Mouse (Mus musculus): ENCODE results near the gene Nova1.
A peak's percentile ranks its signal among the peaks of the same experiment; 100 is the strongest.

The Nova1 gene

GRCm38 (mm10) chr12:46818856-46819347 lies at the start of gene Nova1:
Nova1 (minus strand) TSS chr12:46818929.
- peak; percentile 77 for DNase-seq (ENCODE audit: low spot score)

- peak; percentile 97 for DNase-seq (ENCODE audit: low spot score)
Observed at GRCm38 (mm10) chr12:46819348-46820022, 756 bp upstream of the Nova1 start.

GRCm38 (mm10) chr12:46818021-46818855 lies 491 bp downstream of the Nova1 start:
- DNase-seq (ENCODE audit: low spot score): peak; percentile 69

- peak; percentile 45 for DNase-seq (ENCODE audit: low spot score)
Observed at GRCm38 (mm10) chr12:46817211-46817803, 1.4 kb downstream of the Nova1 start.

GRCm38 (mm10) chr12:46816291-46816690 lies 2.4 kb downstream of the Nova1 start:
- DNase-seq (ENCODE audit: low spot score): peak; percentile 50

- DNase-seq (ENCODE audit: low spot score): no peak
Observed at GRCm38 (mm10) chr12:46815697-46816096, 3.0 kb downstream of the Nova1 start.

GRCm38 (mm10) chr12:46814820-46815219 lies 3.9 kb downstream of the Nova1 start:
- DNase-seq (ENCODE audit: low spot score): no peak

- DNase-seq (ENCODE audit: low spot score): no peak
Observed at GRCm38 (mm10) chr12:46801311-46801710, 17.4 kb downstream of the Nova1 start.

- peak; percentile 24 for DNase-seq (ENCODE audit: low spot score)
Observed at GRCm38 (mm10) chr12:46782301-46783280, 36.1 kb downstream of the Nova1 start.

- DNase-seq (ENCODE audit: low spot score): no peak
Observed at GRCm38 (mm10) chr12:46781481-46781880, 37.2 kb downstream of the Nova1 start.

GRCm38 (mm10) chr12:46780983-46781382 lies 37.7 kb downstream of the Nova1 start:
- no peak for DNase-seq (ENCODE audit: low spot score)

GRCm38 (mm10) chr12:46759450-46759849 lies 59.3 kb downstream of the Nova1 start:
- no peak for DNase-seq (ENCODE audit: low spot score)

- peak; percentile 9 for DNase-seq (ENCODE audit: low spot score)
Observed at GRCm38 (mm10) chr12:46754325-46754848, 64.3 kb downstream of the Nova1 start.

GRCm38 (mm10) chr12:46753096-46753495 lies 65.6 kb downstream of the Nova1 start:
- no peak for DNase-seq (ENCODE audit: low spot score)

GRCm38 (mm10) chr12:46733261-46733660 lies 85.5 kb downstream of the Nova1 start:
- DNase-seq (ENCODE audit: low spot score): no peak

- DNase-seq (ENCODE audit: low spot score): no peak
Observed at GRCm38 (mm10) chr12:46731943-46732342, 86.8 kb downstream of the Nova1 start.

- peak; percentile 7 for DNase-seq (ENCODE audit: low spot score)
Observed at GRCm38 (mm10) chr12:46721914-46722313, 96.8 kb downstream of the Nova1 start.

- DNase-seq (ENCODE audit: low spot score): no peak
Observed at GRCm38 (mm10) chr12:46719076-46719475, 99.7 kb downstream of the Nova1 start.

- DNase-seq (ENCODE audit: low spot score): no peak
Observed at GRCm38 (mm10) chr12:46710094-46710493, 108.6 kb downstream of the Nova1 start.

GRCm38 (mm10) chr12:46709475-46709874 lies 109.3 kb downstream of the Nova1 start:
- no peak for DNase-seq (ENCODE audit: low spot score)

- DNase-seq (ENCODE audit: low spot score): no peak
Observed at GRCm38 (mm10) chr12:46700202-46700601, 118.5 kb downstream of the Nova1 start.
